ENCODE assay signal across 8 mouse cellular contexts in the genomic region with DNA sequence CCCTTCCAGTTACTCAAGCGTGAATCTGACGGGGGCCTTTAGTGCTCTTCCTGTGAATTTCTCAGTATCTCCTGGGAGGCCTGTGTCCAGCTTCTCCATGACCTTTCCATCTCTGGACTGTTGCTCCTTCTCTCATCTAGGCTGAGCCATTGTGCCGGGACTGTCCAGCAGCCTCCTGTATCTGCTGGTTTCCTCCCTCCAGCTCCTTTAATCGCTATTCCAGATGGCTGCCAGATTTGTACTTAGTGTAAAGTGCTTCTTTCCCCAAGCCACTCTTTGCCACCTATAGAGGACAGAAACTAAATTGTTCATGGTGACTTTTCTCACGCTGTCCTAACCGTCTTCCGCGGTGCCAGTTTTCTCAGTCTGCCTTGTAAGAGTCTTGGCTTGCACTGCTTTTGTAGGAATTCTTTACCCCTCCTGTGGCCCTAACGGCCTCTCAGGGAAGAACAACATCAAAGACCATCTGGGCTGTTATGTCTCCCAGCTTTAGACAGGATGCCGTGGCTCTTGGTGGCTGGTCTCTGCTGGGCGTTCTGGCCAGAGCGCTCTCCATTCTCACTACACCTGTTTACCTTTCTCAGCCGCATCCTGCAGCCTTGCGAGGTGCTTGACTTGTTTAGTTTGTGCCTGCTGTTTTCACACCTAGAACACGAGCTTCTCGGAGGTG. TPM values are rescaled to one million over a fixed set of nuclear protein-coding genes. Genes with fewer than 3 reads are reported as not detected.
A peak's percentile ranks its signal among the peaks of the same experiment; 100 is the strongest.
DNase-seq lines count a peak whose midpoint lies in the region; ATAC-seq lines count a peak whose summit lies in the region.
"Had no signal": no experiment of that assay in that cellular context is flagged by ENCODE, and none has a peak within 500 bp of the region (broad histone marks: within the 10 kb centered on the region; RNA-seq: fewer than 3 reads in every experiment).

No protein-coding gene starts in this region.

- 50% methylated on average over 16 of the region's 16 CpGs for WGBS in kidney, embryonic 15.5 days
- 74% methylated on average over 16 of the region's 16 CpGs for WGBS in heart, embryonic 12.5 days
- 58% methylated on average over 16 of the region's 16 CpGs for WGBS in midbrain, embryonic 15.5 days

- peaks cover 44% of the 10 kb centered on the region for H3K36me3 ChIP-seq in kidney, embryonic 15.5 days
- peaks cover 65% of the 10 kb centered on the region for H3K36me3 ChIP-seq in heart, embryonic 12.5 days
- peaks cover 4% of the 10 kb centered on the region; the same call in 1 of the 2 replicates for H3K36me3 ChIP-seq in midbrain, embryonic 15.5 days (replicated peaks)

- no peak overlapping the region for H3K4me3 ChIP-seq in kidney, embryonic 15.5 days (replicated peaks)
- no peak overlapping the region for H3K4me3 ChIP-seq in heart, embryonic 12.5 days
- no peak overlapping the region for H3K4me3 ChIP-seq in midbrain, embryonic 15.5 days

- peaks cover 27% of the 10 kb centered on the region for H3K4me1 ChIP-seq in kidney, embryonic 15.5 days
- H3K4me1 ChIP-seq in heart, embryonic 12.5 days (replicated peaks) = peaks cover 39% of the 10 kb centered on the region
- H3K4me1 ChIP-seq in midbrain, embryonic 15.5 days = peaks cover 27% of the 10 kb centered on the region

- no peak overlapping the region for H3K4me2 ChIP-seq in kidney, embryonic 15.5 days
- no peak overlapping the region for H3K4me2 ChIP-seq in heart, embryonic 12.5 days
- H3K4me2 ChIP-seq in midbrain, embryonic 15.5 days = no peak overlapping the region

- no peaks in the 10 kb centered on the region for H3K27me3 ChIP-seq in kidney, embryonic 15.5 days
- H3K27me3 ChIP-seq in heart, embryonic 12.5 days (replicated peaks) = no peaks in the 10 kb centered on the region
- H3K27me3 ChIP-seq in midbrain, embryonic 15.5 days (replicated peaks) = no peaks in the 10 kb centered on the region

- no peaks in the 10 kb centered on the region for H3K9me3 ChIP-seq in kidney, embryonic 15.5 days (replicated peaks)
- no peaks in the 10 kb centered on the region for H3K9me3 ChIP-seq in heart, embryonic 12.5 days (replicated peaks)
- H3K9me3 ChIP-seq in midbrain, embryonic 15.5 days = no peaks in the 10 kb centered on the region

- DNase-seq in kidney, adult 11 months = no peak
- DNase-seq in embryo, embryonic 10 days (ENCODE audit: low spot score) = peak; percentile 45
- no peak for DNase-seq in MN1 (ENCODE audit: low spot score)
- no peak for DNase-seq in adrenal gland, adult 18-20 months (ENCODE audit: low spot score in 2 of 2)
- DNase-seq: liver, postnatal 0 days had no signal

- H3K27ac ChIP-seq in kidney, embryonic 15.5 days = peak overlapping the region; percentile 24
- peak overlapping the region; percentile 48; the same call in 1 of the 2 replicates for H3K27ac ChIP-seq in heart, embryonic 12.5 days (ENCODE audit: poor library complexity, severe bottlenecking)
- H3K27ac ChIP-seq in midbrain, embryonic 15.5 days = peak overlapping the region; percentile 35; the same call in 1 of the 2 replicates

- no peak for ATAC-seq in kidney, embryonic 15.5 days (replicated peaks; ENCODE audit: low FRiP score)
- no peak for ATAC-seq in heart, embryonic 12.5 days (ENCODE audit: insufficient number of reproducible peaks, low FRiP score)
- ATAC-seq in midbrain, embryonic 15.5 days (replicated peaks) = no peak
- ATAC-seq: liver, postnatal 0 days had no signal

- H3K9ac ChIP-seq in kidney, embryonic 15.5 days = no peak overlapping the region
- H3K9ac ChIP-seq in heart, embryonic 12.5 days = peak overlapping the region; percentile 18; the same call in 1 of the 2 replicates
- H3K9ac ChIP-seq in midbrain, embryonic 15.5 days = no peak overlapping the region
- H3K9ac ChIP-seq: liver, postnatal 0 days had no signal

RNA-seq across cellular contexts. Expression of a gene that starts 25.9 kb away (rescaled TPM):
- 130 and 137 TPM in 2 replicates for polyA plus RNA-seq in kidney, embryonic 15.5 days (2015; fragmentation: Nextera tagmentation; extraction: Ambion mirVana)
- polyA plus RNA-seq in heart, embryonic 12.5 days (2016; fragmentation: Nextera tagmentation; extraction: Ambion mirVana) = 219 and 235 TPM in 2 replicates
- polyA plus RNA-seq in midbrain, embryonic 15.5 days (2015; fragmentation: Nextera tagmentation; extraction: Ambion mirVana) = 104 and 109 TPM in 2 replicates
- total RNA-seq in adrenal gland, adult 18-20 months (2021) = 10 to 100 TPM; 31.4 to 32.2 TPM
